26 mouse cellular contexts compared by ENCODE assay signal in genomic region chr8:107029310-107029709, GRCm38 (mm10). TPM values are rescaled to one million over a fixed set of nuclear protein-coding genes. Genes with fewer than 3 reads are reported as not detected.
DNase-seq lines count a peak whose midpoint lies in the region; ATAC-seq lines count a peak whose summit lies in the region.
"Had no signal": no experiment of that assay in that cellular context is flagged by ENCODE, and none has a peak within 500 bp of the region (broad histone marks: within the 10 kb centered on the region; RNA-seq: fewer than 3 reads in every experiment).

No protein-coding gene starts in this region.

- no peak for ATAC-seq in midbrain, embryonic 11.5 days (ENCODE audit: low FRiP score)
- no peak for ATAC-seq in liver, embryonic 11.5 days (replicated peaks; ENCODE audit: low FRiP score)
- ATAC-seq: CD4-positive, CD25-positive, alpha-beta regulatory T cell, adult 4 months; forebrain, embryonic 14.5 days; forebrain, embryonic 16.5 days had no signal

- H3K27me3 ChIP-seq in midbrain, embryonic 11.5 days (ENCODE audit: control insufficient read depth, insufficient read depth, low read length) = no peaks in the 10 kb centered on the region
- no peaks in the 10 kb centered on the region for H3K27me3 ChIP-seq in liver, embryonic 11.5 days (replicated peaks; ENCODE audit: control insufficient read depth, insufficient read depth, low read length)
- H3K27me3 ChIP-seq: embryonic facial prominence, embryonic 13.5 days; embryonic facial prominence, embryonic 15.5 days; forebrain, embryonic 12.5 days had no signal

- no peak overlapping the region for H3K4me2 ChIP-seq in midbrain, embryonic 11.5 days
- no peak overlapping the region for H3K4me2 ChIP-seq in liver, embryonic 11.5 days
- H3K4me2 ChIP-seq: embryonic facial prominence, embryonic 13.5 days; embryonic facial prominence, embryonic 15.5 days; forebrain, embryonic 12.5 days had no signal

- no peak overlapping the region for H3K4me3 ChIP-seq in midbrain, embryonic 11.5 days (ENCODE audit: low read depth, low read length)
- no peak overlapping the region for H3K4me3 ChIP-seq in liver, embryonic 11.5 days (ENCODE audit: low read depth, low read length)
- H3K4me3 ChIP-seq: embryonic facial prominence, embryonic 13.5 days; embryonic facial prominence, embryonic 15.5 days; erythroblast, embryonic 14.5 days; forebrain, embryonic 10.5 days; forebrain, embryonic 12.5 days had no signal

- 85% methylated on average over 3 of the region's 3 CpGs for WGBS in midbrain, embryonic 11.5 days
- 78% methylated on average over 3 of the region's 3 CpGs for WGBS in liver, embryonic 11.5 days

- no peaks in the 10 kb centered on the region for H3K9me3 ChIP-seq in midbrain, embryonic 11.5 days (ENCODE audit: control insufficient read depth, low read length)
- no peaks in the 10 kb centered on the region for H3K9me3 ChIP-seq in liver, embryonic 11.5 days (ENCODE audit: control insufficient read depth, low read length)
- H3K9me3 ChIP-seq: embryonic facial prominence, embryonic 13.5 days; embryonic facial prominence, embryonic 15.5 days; forebrain, embryonic 10.5 days; forebrain, embryonic 12.5 days; G1E had no signal

- no peak overlapping the region for H3K9ac ChIP-seq in midbrain, embryonic 11.5 days (ENCODE audit: low read length)
- H3K9ac ChIP-seq in liver, embryonic 11.5 days (ENCODE audit: low read depth, low read length) = no peak overlapping the region
- H3K9ac ChIP-seq: embryonic facial prominence, embryonic 13.5 days; embryonic facial prominence, embryonic 15.5 days; forebrain, embryonic 12.5 days had no signal

- no peaks in the 10 kb centered on the region for H3K36me3 ChIP-seq in midbrain, embryonic 11.5 days (ENCODE audit: control insufficient read depth, insufficient read depth, low read length)
- H3K36me3 ChIP-seq in liver, embryonic 11.5 days (ENCODE audit: control insufficient read depth, insufficient read depth, low read length) = no peaks in the 10 kb centered on the region
- H3K36me3 ChIP-seq: embryonic facial prominence, embryonic 13.5 days; embryonic facial prominence, embryonic 15.5 days; forebrain, embryonic 12.5 days had no signal

- DNase-seq in cerebellum, adult 9-10 months = peak; percentile 10
- no peak for DNase-seq in cerebellum, postnatal 36 days
- DNase-seq in NIH3T3 (ENCODE audit: low read depth) = peak; percentile 71
- DNase-seq in midbrain, embryonic 11.5 days (ENCODE audit: low spot score, missing footprints) = no peak
- no peak for DNase-seq in liver, embryonic 11.5 days (ENCODE audit: low spot score)
- DNase-seq: adrenal gland, adult 2 months; adrenal gland, postnatal 10 days; adrenal gland, postnatal 25 days; cerebellum, adult 11 months; cerebellum, adult 18-20 months; cerebellum, adult 8-10 months; cerebellum, postnatal 10 days; cerebellum, postnatal 25 days; embryo, embryonic 11 days had no signal

- H3K27ac ChIP-seq in midbrain, embryonic 11.5 days (ENCODE audit: low read depth, low read length) = no peak overlapping the region
- H3K27ac ChIP-seq in liver, embryonic 11.5 days (ENCODE audit: low read depth, low read length) = no peak overlapping the region
- H3K27ac ChIP-seq: embryonic facial prominence, embryonic 13.5 days; embryonic facial prominence, embryonic 15.5 days; forebrain, embryonic 10.5 days; forebrain, embryonic 12.5 days had no signal

- peaks cover 8% of the 10 kb centered on the region for H3K4me1 ChIP-seq in midbrain, embryonic 11.5 days (ENCODE audit: control insufficient read depth, insufficient read depth, low read length)
- H3K4me1 ChIP-seq in liver, embryonic 11.5 days (replicated peaks; ENCODE audit: control insufficient read depth, insufficient read depth, low read length) = peaks cover 27% of the 10 kb centered on the region

RNA-seq across cellular contexts. Expression of gene Vps4a, which starts 1.7 kb away (rescaled TPM):
- 94.9 and 96.4 TPM in 2 replicates for polyA plus RNA-seq in midbrain, embryonic 11.5 days (2014; fragmentation: Nextera tagmentation; extraction: Ambion mirVana)
- 49.8 and 52.4 TPM in 2 replicates for polyA plus RNA-seq in liver, embryonic 11.5 days (2014; fragmentation: Nextera tagmentation; extraction: Ambion mirVana)

RNA-seq across cellular contexts. Expression of gene Pdf, which starts 19.1 kb away (rescaled TPM):
- 39.8 and 42.1 TPM in 2 replicates for polyA plus RNA-seq in midbrain, embryonic 11.5 days (2014; fragmentation: Nextera tagmentation; extraction: Ambion mirVana)
- polyA plus RNA-seq in liver, embryonic 11.5 days (2014; fragmentation: Nextera tagmentation; extraction: Ambion mirVana) = 44.9 and 45.5 TPM in 2 replicates

RNA-seq across cellular contexts. Expression of gene Cog8, which starts 27.2 kb away (rescaled TPM):
- polyA plus RNA-seq in midbrain, embryonic 11.5 days (2014; fragmentation: Nextera tagmentation; extraction: Ambion mirVana) = 38.1 and 38.8 TPM in 2 replicates
- 40.4 and 40.6 TPM in 2 replicates for polyA plus RNA-seq in liver, embryonic 11.5 days (2014; fragmentation: Nextera tagmentation; extraction: Ambion mirVana)

RNA-seq across cellular contexts. Expression of gene Nip7, which starts 27.4 kb away (rescaled TPM):
- polyA plus RNA-seq in midbrain, embryonic 11.5 days (2014; fragmentation: Nextera tagmentation; extraction: Ambion mirVana) = 100 and 102 TPM in 2 replicates
- 131 and 132 TPM in 2 replicates for polyA plus RNA-seq in liver, embryonic 11.5 days (2014; fragmentation: Nextera tagmentation; extraction: Ambion mirVana)

RNA-seq across cellular contexts. Expression of gene Tmed6, which starts 36.1 kb away (rescaled TPM):
- polyA plus RNA-seq in midbrain, embryonic 11.5 days (2014; fragmentation: Nextera tagmentation; extraction: Ambion mirVana) = not detected in 2 replicates
- polyA plus RNA-seq in liver, embryonic 11.5 days (2014; fragmentation: Nextera tagmentation; extraction: Ambion mirVana) = 4.8 and 5.9 TPM in 2 replicates
- polyA plus RNA-seq: adrenal gland, adult 2 months; brain, embryonic 14.5 days; CD4-positive, CD25-positive, alpha-beta regulatory T cell, adult 4 months; embryonic facial prominence, embryonic 11.5 days; embryonic facial prominence, embryonic 13.5 days; embryonic facial prominence, embryonic 15.5 days; erythroblast, embryonic 14.5 days; forebrain, embryonic 10.5 days; forebrain, embryonic 12.5 days; forebrain, embryonic 14.5 days; forebrain, embryonic 16.5 days; frontal cortex, adult 2 months; G1E had no signal

Comparison
In these comparisons a context has a peak if more than half of its experiments do, and no peak if none do; other contexts are left out.
1. DNase-seq: peak in cerebellum, adult 9-10 months (single experiment) and NIH3T3 (single experiment); none in cerebellum, postnatal 36 days (0 of 2), midbrain, embryonic 11.5 days (single experiment) and liver, embryonic 11.5 days (single experiment).